Mouse (Mus musculus) forebrain, embryonic 12.5 days (tissue): ENCODE data around the gene Acta1. TPM values are rescaled to one million over a fixed set of nuclear protein-coding genes. Genes with fewer than 3 reads are reported as not detected.
A peak's percentile ranks its signal among the peaks of the same experiment; 100 is the strongest.

Experiments
- ATAC-seq: fragments of 200-750 bp; cut with Nextera tagmentation; 2 replicates; pipeline ENCODE4 v1.8.0; 2017; ENCODE audit warnings: moderate TSS enrichment; ENCODE audit not compliant: low FRiP score
- H3K27ac ChIP-seq: fragments of 300-500 bp; sonication (generic); 2 replicates; pipeline ENCODE4 v1.5.1; 2016; ENCODE audit warnings: mild to moderate bottlenecking
- H3K27me3 ChIP-seq: fragments of 300-500 bp; sonication (generic); 2 replicates; pipeline ENCODE4 v1.6.1; 2016; ENCODE audit warnings: mild to moderate bottlenecking
- H3K36me3 ChIP-seq: fragments of 300-500 bp; sonication (generic); replicated peaks from 2 replicates; pipeline ENCODE4 v1.6.1; 2016; ENCODE audit warnings: mild to moderate bottlenecking
- H3K4me1 ChIP-seq: fragments of 300-500 bp; sonication (generic); 2 replicates; pipeline ENCODE4 v1.6.1; 2016
- H3K4me2 ChIP-seq: fragments of 300-500 bp; sonication (generic); 2 replicates; pipeline ENCODE4 v1.6.1; 2016; ENCODE audit warnings: mild to moderate bottlenecking, moderate library complexity
- H3K4me3 ChIP-seq: fragments of 300-500 bp; sonication (generic); replicated peaks from 2 replicates; pipeline ENCODE4 v1.5.1; 2016; ENCODE audit warnings: mild to moderate bottlenecking
- H3K9ac ChIP-seq: fragments of 300-500 bp; sonication (generic); 2 replicates; pipeline ENCODE4 v1.6.1; 2016; ENCODE audit warnings: mild to moderate bottlenecking
- H3K9me3 ChIP-seq: fragments of 300-500 bp; sonication (generic); 2 replicates; pipeline ENCODE4 v1.6.1; 2016
- WGBS: fragments of 180-500 bp; shearing (Covaris S2); methylation state at CpG from one replicate; pipeline ENCODE4 v1.1.7; 2016; 5-methylcytosine and 5-hydroxymethylcytosine counted together
- polyA plus RNA-seq: library from polyadenylated mRNA; unstranded; fragments of >200 nt; fragmentation: Nextera tagmentation; extraction: Ambion mirVana; gene quantifications from 2 replicates; pipeline ENCODE4 v1.2.1, GENCODE M21; 2016

Gene Acta1
- polyA plus RNA-seq = 0.94 and 2.4 TPM in 2 replicates

DNA sequence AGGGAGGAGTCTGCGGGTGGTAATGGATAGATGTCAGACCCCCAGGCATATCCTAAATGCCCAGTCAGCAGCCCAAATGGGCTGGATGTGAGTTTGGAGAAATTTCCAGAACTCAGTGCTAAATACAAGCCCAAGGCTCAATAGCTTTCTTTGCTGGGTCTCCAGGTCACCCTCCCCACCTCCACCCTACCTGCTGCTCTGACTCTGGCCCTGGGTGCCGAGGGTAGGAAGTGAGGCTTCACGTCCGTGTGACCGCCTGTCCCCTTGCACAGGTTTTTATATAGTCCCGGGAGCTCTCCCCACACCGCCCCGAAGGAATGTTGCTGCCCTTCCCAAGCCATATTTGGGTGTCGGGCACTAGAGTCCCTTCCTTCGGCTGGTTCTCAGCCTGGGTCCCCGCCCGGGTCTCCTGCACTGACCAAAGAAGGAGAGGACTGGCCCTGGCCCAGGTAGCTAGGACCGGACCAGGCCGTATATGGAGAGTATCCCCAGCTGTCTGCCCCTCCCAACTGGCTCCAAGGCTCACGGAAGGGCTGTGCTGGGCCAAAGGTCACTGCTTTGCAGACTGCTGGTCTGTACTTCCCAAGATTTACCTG lies at the start of gene Acta1:
Gene Acta1 (minus strand): TSS at position 250 of the 596 bp plus-strand sequence.
- H3K9me3 ChIP-seq = no peaks in the 10 kb centered on the region
- H3K4me2 ChIP-seq = no peak within 1 kb of the TSS
- peaks cover 9% of the 10 kb centered on the region for H3K36me3 ChIP-seq
- H3K27ac ChIP-seq = no peak within 1 kb of the TSS
- H3K9ac ChIP-seq = no peak within 1 kb of the TSS
- no peak for ATAC-seq
- peaks cover 71% of the 10 kb centered on the region for H3K27me3 ChIP-seq
- peaks cover 17% of the 10 kb centered on the region for H3K4me1 ChIP-seq
- WGBS = 24% methylated on average over 15 of the region's 15 CpGs
- no peak within 1 kb of the TSS for H3K4me3 ChIP-seq

DNA sequence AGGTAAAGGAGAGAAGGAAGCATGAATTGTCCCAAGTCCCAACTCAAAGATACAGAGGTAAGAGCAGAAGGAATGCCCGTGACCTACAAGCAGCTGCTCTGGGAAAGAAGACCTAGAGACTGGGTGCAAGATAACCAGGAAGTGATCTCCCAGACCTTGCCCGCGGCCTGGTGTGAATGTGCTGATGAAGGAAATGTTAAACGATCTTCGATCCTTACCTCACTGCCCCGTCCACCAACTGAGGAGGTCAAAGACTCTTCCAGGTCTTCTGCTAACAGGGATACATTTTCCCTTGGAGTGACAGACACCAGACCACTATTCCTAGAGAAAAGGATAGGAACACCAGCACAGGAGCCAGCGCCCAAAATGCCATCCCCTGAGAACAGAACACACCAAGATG lies 34.5 kb upstream of the Acta1 start:
- H3K9ac ChIP-seq = no peak overlapping the region
- no peak overlapping the region for H3K4me3 ChIP-seq
- no peaks in the 10 kb centered on the region for H3K4me1 ChIP-seq
- ATAC-seq = no peak
- H3K36me3 ChIP-seq = peaks cover 66% of the 10 kb centered on the region
- no peaks in the 10 kb centered on the region for H3K9me3 ChIP-seq
- H3K27ac ChIP-seq = no peak overlapping the region
- 94% methylated on average over 7 of the region's 7 CpGs for WGBS
- H3K4me2 ChIP-seq = no peak overlapping the region
- no peaks in the 10 kb centered on the region for H3K27me3 ChIP-seq

GRCm38 (mm10) chr8:123925671-123926070 lies 31.1 kb upstream of the Acta1 start:
- no peaks in the 10 kb centered on the region for H3K9me3 ChIP-seq
- H3K4me1 ChIP-seq = no peaks in the 10 kb centered on the region
- H3K27me3 ChIP-seq = no peaks in the 10 kb centered on the region
- no peak overlapping the region for H3K4me3 ChIP-seq
- no peak overlapping the region for H3K27ac ChIP-seq
- 92% methylated on average over 3 of the region's 3 CpGs for WGBS
- no peak for ATAC-seq
- no peak overlapping the region for H3K4me2 ChIP-seq
- H3K9ac ChIP-seq = no peak overlapping the region
- peaks cover 76% of the 10 kb centered on the region for H3K36me3 ChIP-seq

- no peak overlapping the region for H3K4me2 ChIP-seq
- no peak overlapping the region for H3K27ac ChIP-seq
- 16% methylated on average over 2 of the region's 2 CpGs for WGBS
- H3K27me3 ChIP-seq = no peaks in the 10 kb centered on the region
- peak; percentile 53; the same call in 1 of the 2 replicates for ATAC-seq
- peaks cover 76% of the 10 kb centered on the region for H3K36me3 ChIP-seq
- H3K9ac ChIP-seq = no peak overlapping the region
- no peaks in the 10 kb centered on the region for H3K4me1 ChIP-seq
- no peaks in the 10 kb centered on the region for H3K9me3 ChIP-seq
- no peak overlapping the region for H3K4me3 ChIP-seq
Observed at GRCm38 (mm10) chr8:123924719-123925118, 30.2 kb upstream of the Acta1 start.

- ATAC-seq = no peak
- H3K4me1 ChIP-seq = no peaks in the 10 kb centered on the region
- H3K36me3 ChIP-seq = peaks cover 95% of the 10 kb centered on the region
- 97% methylated on average over 3 of the region's 3 CpGs for WGBS
- no peaks in the 10 kb centered on the region for H3K9me3 ChIP-seq
- no peaks in the 10 kb centered on the region for H3K27me3 ChIP-seq
- no peak overlapping the region for H3K4me3 ChIP-seq
- no peak overlapping the region for H3K9ac ChIP-seq
- H3K4me2 ChIP-seq = no peak overlapping the region
- no peak overlapping the region for H3K27ac ChIP-seq
Observed at GRCm38 (mm10) chr8:123914635-123915034, 20.1 kb upstream of the Acta1 start.

- WGBS = 93% methylated on average over 4 of the region's 4 CpGs
- Histone ChIP-seq H3K27me3 (no peaks in the 10 kb centered on the region), H3K36me3 (peaks cover 91% of the 10 kb centered on the region), H3K4me1 (no peaks in the 10 kb centered on the region), H3K9ac (no peak overlapping the region), H3K4me2 (no peak overlapping the region), H3K4me3 (no peak overlapping the region), H3K27ac (no peak overlapping the region), H3K9me3 (no peaks in the 10 kb centered on the region)
- ATAC-seq = no peak
Observed at GRCm38 (mm10) chr8:123912265-123912664, 17.7 kb upstream of the Acta1 start.

GRCm38 (mm10) chr8:123907604-123908003 lies 13.1 kb upstream of the Acta1 start:
- H3K4me1 ChIP-seq = no peaks in the 10 kb centered on the region
- H3K27ac ChIP-seq = no peak overlapping the region
- ATAC-seq = no peak
- no peaks in the 10 kb centered on the region for H3K9me3 ChIP-seq
- peaks cover 89% of the 10 kb centered on the region for H3K36me3 ChIP-seq
- H3K9ac ChIP-seq = no peak overlapping the region
- WGBS = 94% methylated on average over 6 of the region's 6 CpGs
- no peak overlapping the region for H3K4me3 ChIP-seq
- H3K27me3 ChIP-seq = no peaks in the 10 kb centered on the region
- H3K4me2 ChIP-seq = no peak overlapping the region

DNA sequence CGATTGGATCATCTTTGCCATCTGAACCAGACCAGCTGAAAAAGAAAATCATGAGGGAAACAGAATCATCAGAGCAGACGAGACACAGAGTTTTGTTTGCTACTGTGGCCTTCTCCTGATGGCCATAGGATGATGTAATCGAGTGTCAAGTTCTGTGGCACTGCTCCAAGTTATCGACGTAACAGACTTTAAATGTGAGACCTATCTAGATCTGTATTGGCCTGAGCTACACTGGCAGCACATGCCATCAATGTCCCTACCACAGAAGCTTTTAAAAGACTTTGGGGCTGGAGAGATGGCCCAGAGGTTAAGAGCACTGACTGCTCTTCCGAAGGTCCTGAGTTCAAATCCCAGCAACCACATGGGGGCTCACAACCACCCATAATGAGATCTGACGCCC lies 8.1 kb upstream of the Acta1 start:
- Histone ChIP-seq H3K27ac (no peak overlapping the region), H3K4me1 (no peaks in the 10 kb centered on the region), H3K27me3 (no peaks in the 10 kb centered on the region), H3K4me2 (no peak overlapping the region), H3K36me3 (peaks cover 80% of the 10 kb centered on the region), H3K9me3 (no peaks in the 10 kb centered on the region), H3K4me3 (no peak overlapping the region), H3K9ac (no peak overlapping the region)
- 85% methylated on average over 7 of the region's 7 CpGs for WGBS
- no peak for ATAC-seq

DNA sequence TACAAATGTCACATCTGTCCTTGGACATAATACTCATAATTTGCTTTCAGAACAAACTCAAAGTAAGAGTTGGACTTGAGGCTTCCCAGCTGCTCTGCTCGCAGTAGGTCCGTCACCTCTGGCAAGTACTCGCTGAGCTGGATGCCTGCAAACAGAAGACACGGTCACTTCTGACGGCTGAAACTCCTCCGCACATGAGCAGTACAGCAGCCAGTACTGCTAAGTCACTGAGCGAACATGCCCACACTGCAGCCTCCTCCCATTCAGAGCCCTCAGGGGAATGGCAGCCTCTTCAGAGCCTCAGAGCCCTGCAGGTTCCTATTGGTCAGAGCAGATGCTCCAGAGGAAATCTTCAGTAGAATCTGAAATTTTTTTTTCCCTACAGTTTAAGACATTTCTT lies 4.8 kb upstream of the Acta1 start:
- peaks cover 53% of the 10 kb centered on the region for H3K36me3 ChIP-seq
- H3K4me2 ChIP-seq = no peak overlapping the region
- 89% methylated on average over 7 of the region's 7 CpGs for WGBS
- no peaks in the 10 kb centered on the region for H3K9me3 ChIP-seq
- H3K9ac ChIP-seq = no peak overlapping the region
- no peak overlapping the region for H3K4me3 ChIP-seq
- ATAC-seq = no peak
- no peak overlapping the region for H3K27ac ChIP-seq
- no peaks in the 10 kb centered on the region for H3K4me1 ChIP-seq
- H3K27me3 ChIP-seq = peaks cover 24% of the 10 kb centered on the region

DNA sequence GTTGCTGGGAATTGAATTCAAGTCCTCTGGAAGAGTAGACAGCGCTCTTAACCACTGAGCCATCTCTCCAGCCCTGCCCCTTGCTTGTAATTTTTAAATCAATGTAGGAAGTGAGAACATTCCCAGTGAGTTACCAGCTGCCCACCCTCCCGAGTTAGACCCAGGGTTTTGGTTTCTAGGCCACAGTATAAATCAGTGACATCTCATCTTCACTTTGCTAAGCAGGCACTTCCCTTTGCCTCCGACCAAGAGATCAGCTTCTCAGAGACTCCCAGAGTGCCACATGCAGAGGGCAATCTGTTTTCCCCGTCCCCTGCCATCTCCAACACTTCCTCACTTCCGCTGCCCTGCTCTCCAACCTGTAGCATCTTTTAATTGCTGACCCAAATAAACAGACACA lies 4.0 kb upstream of the Acta1 start:
- no peak overlapping the region for H3K9ac ChIP-seq
- H3K4me1 ChIP-seq = no peaks in the 10 kb centered on the region
- H3K27ac ChIP-seq = no peak overlapping the region
- WGBS = 85% methylated on average over 5 of the region's 5 CpGs
- H3K4me3 ChIP-seq = no peak overlapping the region
- H3K4me2 ChIP-seq = no peak overlapping the region
- peaks cover 45% of the 10 kb centered on the region for H3K36me3 ChIP-seq
- ATAC-seq = no peak
- H3K9me3 ChIP-seq = no peaks in the 10 kb centered on the region
- peaks cover 32% of the 10 kb centered on the region for H3K27me3 ChIP-seq

GRCm38 (mm10) chr8:123896774-123897173 lies 2.2 kb upstream of the Acta1 start:
- no peak overlapping the region for H3K27ac ChIP-seq
- H3K9ac ChIP-seq = no peak overlapping the region
- peaks cover 27% of the 10 kb centered on the region for H3K36me3 ChIP-seq
- H3K9me3 ChIP-seq = no peaks in the 10 kb centered on the region
- no peak overlapping the region for H3K4me3 ChIP-seq
- peaks cover 11% of the 10 kb centered on the region for H3K4me1 ChIP-seq
- no peak for ATAC-seq
- no peak overlapping the region for H3K4me2 ChIP-seq
- peaks cover 50% of the 10 kb centered on the region for H3K27me3 ChIP-seq
- 51% methylated on average over 10 of the region's 10 CpGs for WGBS

DNA sequence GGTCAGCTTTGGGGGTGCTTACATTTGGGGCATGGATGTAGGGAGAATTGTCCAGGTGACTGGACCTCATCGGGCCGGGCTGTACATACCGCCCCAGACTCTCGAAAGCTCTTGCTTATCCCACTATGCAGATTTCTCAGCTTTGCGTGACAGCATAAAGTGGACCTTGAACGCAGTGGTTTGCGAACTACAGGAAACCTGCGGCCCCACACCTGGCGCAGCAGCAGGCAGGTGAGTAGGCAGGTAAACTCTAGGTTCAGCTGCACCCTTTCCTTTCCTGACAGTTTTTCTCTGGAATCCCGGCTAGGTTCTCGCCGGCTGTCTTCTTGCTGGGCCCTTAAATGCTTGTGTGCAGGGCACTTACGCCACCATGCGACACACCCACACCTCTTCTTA lies 1.8 kb upstream of the Acta1 start:
- Histone ChIP-seq H3K9ac (no peak overlapping the region), H3K4me3 (no peak overlapping the region), H3K27ac (no peak overlapping the region), H3K9me3 (no peaks in the 10 kb centered on the region), H3K36me3 (peaks cover 23% of the 10 kb centered on the region), H3K27me3 (peaks cover 54% of the 10 kb centered on the region), H3K4me1 (peaks cover 15% of the 10 kb centered on the region), H3K4me2 (no peak overlapping the region)
- ATAC-seq = no peak
- 68% methylated on average over 14 of the region's 14 CpGs for WGBS

- Histone ChIP-seq H3K4me2 (no peak overlapping the region), H3K4me1 (peaks cover 17% of the 10 kb centered on the region), H3K27me3 (peaks cover 60% of the 10 kb centered on the region), H3K27ac (no peak overlapping the region), H3K9ac (no peak overlapping the region), H3K4me3 (no peak overlapping the region), H3K36me3 (peaks cover 20% of the 10 kb centered on the region), H3K9me3 (no peaks in the 10 kb centered on the region)
- WGBS = 77% methylated on average over 9 of the region's 9 CpGs
- ATAC-seq = no peak
Observed at GRCm38 (mm10) chr8:123895680-123896365, 1.3 kb upstream of the Acta1 start.
